Mouse (Mus musculus): ENCODE measurements around the gene Gpr176. TPM values are rescaled to one million over a fixed set of nuclear protein-coding genes. Genes with fewer than 3 reads are reported as not detected.

Gene Gpr176
- polyA plus RNA-seq, 1 experiment from 2014 or later: 0.41 TPM

- no peak overlapping the region for H3K4me3 ChIP-seq (ENCODE audit: low read depth, low read length)
- H3K4me1 ChIP-seq (ENCODE audit: control insufficient read depth, insufficient read depth, low read length): 0 out of 2 replicates have a peak, but pooled peaks cover 5% of the 10 kb centered on the region
- ATAC-seq (ENCODE audit: insufficient number of reproducible peaks, insufficient read depth, low FRiP score, low read depth): no peak
- H3K9ac ChIP-seq (replicated peaks; ENCODE audit: low read depth, low read length): no peak overlapping the region
- H3K27me3 ChIP-seq (ENCODE audit: control insufficient read depth, insufficient read depth, low read length): no peaks in the 10 kb centered on the region
- H3K27ac ChIP-seq (ENCODE audit: low read length): no peak overlapping the region
- WGBS: 72% methylated on average over 4 of the region's 4 CpGs
- H3K9me3 ChIP-seq (ENCODE audit: control insufficient read depth, low read depth, low read length): no peaks in the 10 kb centered on the region
- no peaks in the 10 kb centered on the region for H3K36me3 ChIP-seq (ENCODE audit: control insufficient read depth, insufficient read depth, low read length)
- H3K4me2 ChIP-seq (replicated peaks; ENCODE audit: low read depth, low read length): no peak overlapping the region
These were observed 19.3 kb downstream of the Gpr176 start for GRCm38 (mm10) chr2:118353916-118354403.

- Histone ChIP-seq H3K27ac (ENCODE audit: low read length) (no peak overlapping the region), H3K27me3 (ENCODE audit: control insufficient read depth, insufficient read depth, low read length) (no peaks in the 10 kb centered on the region), H3K36me3 (ENCODE audit: control insufficient read depth, insufficient read depth, low read length) (no peaks in the 10 kb centered on the region), H3K4me3 (ENCODE audit: low read depth, low read length) (no peak overlapping the region), H3K9ac (replicated peaks; ENCODE audit: low read depth, low read length) (no peak overlapping the region), H3K4me1 (ENCODE audit: control insufficient read depth, insufficient read depth, low read length) (0 out of 2 replicates have a peak, but pooled peaks cover 5% of the 10 kb centered on the region), H3K4me2 (replicated peaks; ENCODE audit: low read depth, low read length) (no peak overlapping the region), H3K9me3 (ENCODE audit: control insufficient read depth, low read depth, low read length) (no peaks in the 10 kb centered on the region)
- ATAC-seq (ENCODE audit: insufficient number of reproducible peaks, insufficient read depth, low FRiP score, low read depth): no peak
- 47% methylated on average over 4 of the region's 4 CpGs for WGBS
These were observed 19.7 kb downstream of the Gpr176 start for GRCm38 (mm10) chr2:118353498-118353897.

GRCm38 (mm10) chr2:118345535-118345934 is 27.7 kb downstream of the Gpr176 start:
- 33% methylated on average over 1 of the region's 1 CpGs for WGBS
- no peaks in the 10 kb centered on the region for H3K4me1 ChIP-seq (ENCODE audit: control insufficient read depth, insufficient read depth, low read length)
- no peaks in the 10 kb centered on the region for H3K9me3 ChIP-seq (ENCODE audit: control insufficient read depth, low read depth, low read length)
- H3K4me3 ChIP-seq (ENCODE audit: low read depth, low read length): no peak overlapping the region
- no peak overlapping the region for H3K9ac ChIP-seq (replicated peaks; ENCODE audit: low read depth, low read length)
- no peak overlapping the region for H3K4me2 ChIP-seq (replicated peaks; ENCODE audit: low read depth, low read length)
- ATAC-seq (ENCODE audit: insufficient number of reproducible peaks, insufficient read depth, low FRiP score, low read depth): no peak
- no peaks in the 10 kb centered on the region for H3K27me3 ChIP-seq (ENCODE audit: control insufficient read depth, insufficient read depth, low read length)
- no peaks in the 10 kb centered on the region for H3K36me3 ChIP-seq (ENCODE audit: control insufficient read depth, insufficient read depth, low read length)
- no peak overlapping the region for H3K27ac ChIP-seq (ENCODE audit: low read length)

GRCm38 (mm10) chr2:118343897-118344296 is 29.3 kb downstream of the Gpr176 start:
- ATAC-seq (ENCODE audit: insufficient number of reproducible peaks, insufficient read depth, low FRiP score, low read depth): no peak
- Histone ChIP-seq H3K4me2 (replicated peaks; ENCODE audit: low read depth, low read length) (no peak overlapping the region), H3K9me3 (ENCODE audit: control insufficient read depth, low read depth, low read length) (no peaks in the 10 kb centered on the region), H3K36me3 (ENCODE audit: control insufficient read depth, insufficient read depth, low read length) (no peaks in the 10 kb centered on the region), H3K4me1 (ENCODE audit: control insufficient read depth, insufficient read depth, low read length) (no peaks in the 10 kb centered on the region), H3K27me3 (ENCODE audit: control insufficient read depth, insufficient read depth, low read length) (no peaks in the 10 kb centered on the region), H3K9ac (replicated peaks; ENCODE audit: low read depth, low read length) (no peak overlapping the region), H3K4me3 (ENCODE audit: low read depth, low read length) (no peak overlapping the region), H3K27ac (ENCODE audit: low read length) (no peak overlapping the region)
- 47% methylated on average over 3 of the region's 3 CpGs for WGBS

- H3K27ac ChIP-seq (ENCODE audit: low read length): no peak overlapping the region
- ATAC-seq (ENCODE audit: insufficient number of reproducible peaks, insufficient read depth, low FRiP score, low read depth): no peak
- H3K9ac ChIP-seq (replicated peaks; ENCODE audit: low read depth, low read length): no peak overlapping the region
- H3K9me3 ChIP-seq (ENCODE audit: control insufficient read depth, low read depth, low read length): no peaks in the 10 kb centered on the region
- no peak overlapping the region for H3K4me3 ChIP-seq (ENCODE audit: low read depth, low read length)
- H3K27me3 ChIP-seq (ENCODE audit: control insufficient read depth, insufficient read depth, low read length): no peaks in the 10 kb centered on the region
- WGBS: 82% methylated on average over 7 of the region's 7 CpGs
- H3K36me3 ChIP-seq (ENCODE audit: control insufficient read depth, insufficient read depth, low read length): no peaks in the 10 kb centered on the region
- H3K4me1 ChIP-seq (ENCODE audit: control insufficient read depth, insufficient read depth, low read length): no peaks in the 10 kb centered on the region
- no peak overlapping the region for H3K4me2 ChIP-seq (replicated peaks; ENCODE audit: low read depth, low read length)
These were observed 31.9 kb downstream of the Gpr176 start for GRCm38 (mm10) chr2:118341295-118341694.

GRCm38 (mm10) chr2:118336084-118336483 is 37.1 kb downstream of the Gpr176 start:
- H3K9me3 ChIP-seq (ENCODE audit: control insufficient read depth, low read depth, low read length): no peaks in the 10 kb centered on the region
- no peak overlapping the region for H3K4me3 ChIP-seq (ENCODE audit: low read depth, low read length)
- no peak overlapping the region for H3K9ac ChIP-seq (replicated peaks; ENCODE audit: low read depth, low read length)
- no peaks in the 10 kb centered on the region for H3K27me3 ChIP-seq (ENCODE audit: control insufficient read depth, insufficient read depth, low read length)
- no peak overlapping the region for H3K4me2 ChIP-seq (replicated peaks; ENCODE audit: low read depth, low read length)
- H3K36me3 ChIP-seq (ENCODE audit: control insufficient read depth, insufficient read depth, low read length): no peaks in the 10 kb centered on the region
- WGBS: 29% methylated on average over 2 of the region's 2 CpGs
- no peak for ATAC-seq (ENCODE audit: insufficient number of reproducible peaks, insufficient read depth, low FRiP score, low read depth)
- no peak overlapping the region for H3K27ac ChIP-seq (ENCODE audit: low read length)
- H3K4me1 ChIP-seq (ENCODE audit: control insufficient read depth, insufficient read depth, low read length): no peaks in the 10 kb centered on the region

GRCm38 (mm10) chr2:118322663-118323062 is 50.6 kb downstream of the Gpr176 start:
- Histone ChIP-seq H3K27ac (ENCODE audit: low read length) (no peak overlapping the region), H3K4me1 (ENCODE audit: control insufficient read depth, insufficient read depth, low read length) (no peaks in the 10 kb centered on the region), H3K36me3 (ENCODE audit: control insufficient read depth, insufficient read depth, low read length) (no peaks in the 10 kb centered on the region), H3K9ac (replicated peaks; ENCODE audit: low read depth, low read length) (no peak overlapping the region), H3K9me3 (ENCODE audit: control insufficient read depth, low read depth, low read length) (no peaks in the 10 kb centered on the region), H3K27me3 (ENCODE audit: control insufficient read depth, insufficient read depth, low read length) (no peaks in the 10 kb centered on the region), H3K4me3 (ENCODE audit: low read depth, low read length) (no peak overlapping the region), H3K4me2 (replicated peaks; ENCODE audit: low read depth, low read length) (no peak overlapping the region)
- 67% methylated on average over 3 of the region's 5 CpGs for WGBS
- ATAC-seq (ENCODE audit: insufficient number of reproducible peaks, insufficient read depth, low FRiP score, low read depth): no peak

- no peak for ATAC-seq (ENCODE audit: insufficient number of reproducible peaks, insufficient read depth, low FRiP score, low read depth)
- H3K9ac ChIP-seq (replicated peaks; ENCODE audit: low read depth, low read length): no peak overlapping the region
- no peaks in the 10 kb centered on the region for H3K4me1 ChIP-seq (ENCODE audit: control insufficient read depth, insufficient read depth, low read length)
- no peak overlapping the region for H3K27ac ChIP-seq (ENCODE audit: low read length)
- no peaks in the 10 kb centered on the region for H3K36me3 ChIP-seq (ENCODE audit: control insufficient read depth, insufficient read depth, low read length)
- no peak overlapping the region for H3K4me3 ChIP-seq (ENCODE audit: low read depth, low read length)
- 72% methylated on average over 4 of the region's 4 CpGs for WGBS
- no peaks in the 10 kb centered on the region for H3K9me3 ChIP-seq (ENCODE audit: control insufficient read depth, low read depth, low read length)
- H3K4me2 ChIP-seq (replicated peaks; ENCODE audit: low read depth, low read length): no peak overlapping the region
- no peaks in the 10 kb centered on the region for H3K27me3 ChIP-seq (ENCODE audit: control insufficient read depth, insufficient read depth, low read length)
These were observed 51.4 kb downstream of the Gpr176 start for GRCm38 (mm10) chr2:118321804-118322203.

- H3K4me2 ChIP-seq (replicated peaks; ENCODE audit: low read depth, low read length): no peak overlapping the region
- no peak overlapping the region for H3K9ac ChIP-seq (replicated peaks; ENCODE audit: low read depth, low read length)
- no peaks in the 10 kb centered on the region for H3K36me3 ChIP-seq (ENCODE audit: control insufficient read depth, insufficient read depth, low read length)
- H3K27ac ChIP-seq (ENCODE audit: low read length): no peak overlapping the region
- no peaks in the 10 kb centered on the region for H3K9me3 ChIP-seq (ENCODE audit: control insufficient read depth, low read depth, low read length)
- no peaks in the 10 kb centered on the region for H3K4me1 ChIP-seq (ENCODE audit: control insufficient read depth, insufficient read depth, low read length)
- no peaks in the 10 kb centered on the region for H3K27me3 ChIP-seq (ENCODE audit: control insufficient read depth, insufficient read depth, low read length)
- H3K4me3 ChIP-seq (ENCODE audit: low read depth, low read length): no peak overlapping the region
- 93% methylated on average over 4 of the region's 4 CpGs for WGBS
- ATAC-seq (ENCODE audit: insufficient number of reproducible peaks, insufficient read depth, low FRiP score, low read depth): no peak
These were observed 52.1 kb downstream of the Gpr176 start for GRCm38 (mm10) chr2:118321094-118321493.
